In genomic region chr9:96753921-96754624, GRCm38 (mm10) we compare ENCODE assay signal across 14 mouse cellular contexts. TPM values are rescaled to one million over a fixed set of nuclear protein-coding genes. Genes with fewer than 3 reads are reported as not detected.
DNase-seq lines count a peak whose midpoint lies in the region; ATAC-seq and TF ChIP-seq lines count a peak whose summit lies in the region.
"Had no signal": no experiment of that assay in that cellular context is flagged by ENCODE, and none has a peak within 500 bp of the region (broad histone marks: within the 10 kb centered on the region; RNA-seq: fewer than 3 reads in every experiment).

No protein-coding gene starts in this region.

- H3K4me3 ChIP-seq in hindbrain, embryonic 10.5 days: no peak overlapping the region
- no peak overlapping the region for H3K4me3 ChIP-seq in hindbrain, embryonic 11.5 days (ENCODE audit: low read depth, low read length)
- no peak overlapping the region for H3K4me3 ChIP-seq in lung, postnatal 0 days (ENCODE audit: low read depth, low read length)
- H3K4me3 ChIP-seq: embryonic facial prominence, embryonic 12.5 days; forebrain, embryonic 12.5 days; liver, embryonic 15.5 days had no signal

- WGBS in hindbrain, embryonic 10.5 days: 78% methylated on average over 11 of the region's 11 CpGs
- WGBS in hindbrain, embryonic 11.5 days: 82% methylated on average over 11 of the region's 11 CpGs
- 64% methylated on average over 11 of the region's 11 CpGs for WGBS in lung, postnatal 0 days

- H3K4me2 ChIP-seq in hindbrain, embryonic 11.5 days (replicated peaks; ENCODE audit: low read depth, low read length): no peak overlapping the region
- H3K4me2 ChIP-seq in lung, postnatal 0 days (replicated peaks; ENCODE audit: low read depth, low read length): no peak overlapping the region
- H3K4me2 ChIP-seq: embryonic facial prominence, embryonic 12.5 days; forebrain, embryonic 12.5 days; liver, embryonic 15.5 days had no signal

- H3K9me3 ChIP-seq in hindbrain, embryonic 10.5 days: no peaks in the 10 kb centered on the region
- no peaks in the 10 kb centered on the region for H3K9me3 ChIP-seq in hindbrain, embryonic 11.5 days (ENCODE audit: control insufficient read depth, low read length)
- H3K9me3 ChIP-seq in lung, postnatal 0 days (ENCODE audit: low read length): no peaks in the 10 kb centered on the region
- H3K9me3 ChIP-seq: embryonic facial prominence, embryonic 12.5 days; forebrain, embryonic 12.5 days; G1E; liver, embryonic 15.5 days had no signal

- no peaks in the 10 kb centered on the region for H3K27me3 ChIP-seq in hindbrain, embryonic 10.5 days (ENCODE audit: insufficient read depth, poor library complexity, severe bottlenecking)
- H3K27me3 ChIP-seq in hindbrain, embryonic 11.5 days (ENCODE audit: control insufficient read depth, insufficient read depth, low read length): no peaks in the 10 kb centered on the region
- no peaks in the 10 kb centered on the region for H3K27me3 ChIP-seq in lung, postnatal 0 days (replicated peaks; ENCODE audit: insufficient read depth, low read length)
- H3K27me3 ChIP-seq: embryonic facial prominence, embryonic 12.5 days; forebrain, embryonic 12.5 days; liver, embryonic 15.5 days had no signal

- DNase-seq in hindbrain, embryonic 10.5 days (ENCODE audit: low spot score): no peak
- no peak for DNase-seq in hindbrain, embryonic 11.5 days (ENCODE audit: low spot score)
- peak; percentile 62 for DNase-seq in A20 (ENCODE audit: low read depth, low spot score)
- peak; percentile 34 for DNase-seq in R1 (ENCODE audit: low read depth, low spot score)
- DNase-seq in lung, postnatal 0 days (ENCODE audit: low spot score): peak; percentile 36
- DNase-seq in cerebellum, postnatal 25 days: no peak
- DNase-seq in ovary, adult 18-20 months (ENCODE audit: low spot score): no peak
- DNase-seq: cerebellum, postnatal 14 days; gastrocnemius, postnatal 10 days; thymus, postnatal 14 days had no signal

- H3K27ac ChIP-seq in hindbrain, embryonic 10.5 days: peak overlapping the region; percentile 9; the same call in 1 of the 2 replicates
- H3K27ac ChIP-seq in hindbrain, embryonic 11.5 days (ENCODE audit: low read depth, low read length): no peak overlapping the region
- peak overlapping the region; percentile 79; the same call in 1 of the 2 replicates for H3K27ac ChIP-seq in lung, postnatal 0 days (ENCODE audit: low read length)
- H3K27ac ChIP-seq: embryonic facial prominence, embryonic 12.5 days; forebrain, embryonic 12.5 days; liver, embryonic 15.5 days had no signal

- no peak for TF ChIP-seq EP300 in lung, postnatal 0 days (IDR thresholded peaks at IDR 0.05)

- H3K4me1 ChIP-seq in hindbrain, embryonic 10.5 days (replicated peaks): peaks cover 12% of the 10 kb centered on the region
- no peaks in the 10 kb centered on the region for H3K4me1 ChIP-seq in hindbrain, embryonic 11.5 days (replicated peaks; ENCODE audit: control insufficient read depth, insufficient read depth, low read length)
- H3K4me1 ChIP-seq in lung, postnatal 0 days (ENCODE audit: insufficient read depth, low read depth, low read length): peaks cover 12% of the 10 kb centered on the region; the same call in 1 of the 2 replicates

- no peaks in the 10 kb centered on the region for H3K36me3 ChIP-seq in hindbrain, embryonic 10.5 days
- no peaks in the 10 kb centered on the region for H3K36me3 ChIP-seq in hindbrain, embryonic 11.5 days (ENCODE audit: control insufficient read depth, insufficient read depth, low read length)
- H3K36me3 ChIP-seq in lung, postnatal 0 days (ENCODE audit: insufficient read depth, low read length): no peaks in the 10 kb centered on the region
- H3K36me3 ChIP-seq: embryonic facial prominence, embryonic 12.5 days; forebrain, embryonic 12.5 days; G1E; liver, embryonic 15.5 days had no signal

- TF ChIP-seq CTCF in lung, postnatal 0 days (IDR thresholded peaks at IDR 0.05): no peak

- no peak overlapping the region for H3K9ac ChIP-seq in hindbrain, embryonic 11.5 days (ENCODE audit: low read depth, low read length)
- no peak overlapping the region for H3K9ac ChIP-seq in lung, postnatal 0 days (replicated peaks; ENCODE audit: low read depth)
- H3K9ac ChIP-seq: embryonic facial prominence, embryonic 12.5 days; forebrain, embryonic 12.5 days; liver, embryonic 15.5 days had no signal

- no peak for ATAC-seq in hindbrain, embryonic 11.5 days (ENCODE audit: low FRiP score)
- no peak for ATAC-seq in lung, postnatal 0 days

RNA-seq across cellular contexts. Expression of gene Zbtb38, which starts 1.4 kb away (rescaled TPM):
- polyA plus RNA-seq in hindbrain, embryonic 10.5 days (2016; fragmentation: Nextera tagmentation; extraction: Ambion mirVana): 7.8 and 8.5 TPM in 2 replicates
- 11.1 and 14.3 TPM in 2 replicates for polyA plus RNA-seq in hindbrain, embryonic 11.5 days (2014; fragmentation: Nextera tagmentation; extraction: Ambion mirVana)
- polyA plus RNA-seq in lung, postnatal 0 days (2015; fragmentation: Nextera tagmentation; extraction: Ambion mirVana): 31.8 and 32.5 TPM in 2 replicates

Comparison
In these comparisons a context has a peak if more than half of its experiments do, and no peak if none do; other contexts are left out.
1. DNase-seq: peak in A20 (single experiment), R1 (single experiment) and lung, postnatal 0 days (single experiment); none in hindbrain, embryonic 10.5 days (single experiment), hindbrain, embryonic 11.5 days (single experiment), cerebellum, postnatal 25 days (0 of 2) and ovary, adult 18-20 months (single experiment).